Mouse (Mus musculus) T-helper 1 cell (primary cell): ENCODE results near the gene Il22ra1.

Experiments used
- in situ Hi-C: fragments of 300-600 bp; cut with MboI, MseI; formaldehyde crosslinking; loops from one replicate; pipeline ENCODE4 v1.15.1; 2025; ENCODE audit warnings: high pct_unique_total_duplicates

Il22ra1 gene

GRCm38 (mm10) chr4:135733901-135734300, 5.9 kb downstream of the Il22ra1 start:
- in situ Hi-C loops = no loop called here

GRCm38 (mm10) chr4:135736903-135737302, 8.9 kb downstream of the Il22ra1 start:
- in situ Hi-C loops = no loop called here

- in situ Hi-C loops = no loop called here
These were observed 10.3 kb downstream of the Il22ra1 start for GRCm38 (mm10) chr4:135738237-135738636.

- in situ Hi-C loops = no loop called here
These were observed 11.2 kb downstream of the Il22ra1 start for GRCm38 (mm10) chr4:135739148-135739547.

GRCm38 (mm10) chr4:135739672-135740071, 11.7 kb downstream of the Il22ra1 start:
- in situ Hi-C loops = no loop called here

GRCm38 (mm10) chr4:135743520-135743919, 15.5 kb downstream of the Il22ra1 start:
- in situ Hi-C loops = no loop called here

GRCm38 (mm10) chr4:135744726-135745448, 16.9 kb downstream of the Il22ra1 start:
- in situ Hi-C loops = no loop called here

GRCm38 (mm10) chr4:135745613-135746012, 17.6 kb downstream of the Il22ra1 start:
- in situ Hi-C loops = no loop called here

GRCm38 (mm10) chr4:135750896-135751295, 22.9 kb downstream of the Il22ra1 start:
- in situ Hi-C loops = no loop called here

GRCm38 (mm10) chr4:135752106-135752778, 24.3 kb downstream of the Il22ra1 start:
- in situ Hi-C loops = no loop called here

- in situ Hi-C loops = no loop called here
These were observed 24.8 kb downstream of the Il22ra1 start for GRCm38 (mm10) chr4:135752779-135753164.

- in situ Hi-C loops = no loop called here
These were observed 30.4 kb downstream of the Il22ra1 start for GRCm38 (mm10) chr4:135758331-135758730.

GRCm38 (mm10) chr4:135758825-135759224, 30.9 kb downstream of the Il22ra1 start:
- in situ Hi-C loops = no loop called here

GRCm38 (mm10) chr4:135759356-135759976, 31.5 kb downstream of the Il22ra1 start, which contains the start of gene Myom3:
Gene Myom3 (plus strand): TSS chr4:135759715.
- in situ Hi-C loops = no loop called here

- in situ Hi-C loops = no loop called here
These were observed 33.1 kb downstream of the Il22ra1 start for GRCm38 (mm10) chr4:135761048-135761447.

- in situ Hi-C loops = no loop called here
These were observed 33.6 kb downstream of the Il22ra1 start for GRCm38 (mm10) chr4:135761569-135761968.

GRCm38 (mm10) chr4:135762251-135762906, 34.4 kb downstream of the Il22ra1 start:
- in situ Hi-C loops = no loop called here

- in situ Hi-C loops = no loop called here
These were observed 36.7 kb downstream of the Il22ra1 start for GRCm38 (mm10) chr4:135764700-135765099.

GRCm38 (mm10) chr4:135765707-135766106, 37.7 kb downstream of the Il22ra1 start:
- in situ Hi-C loops = no loop called here

- in situ Hi-C loops = no loop called here
These were observed 39.0 kb downstream of the Il22ra1 start for GRCm38 (mm10) chr4:135766976-135767375.

GRCm38 (mm10) chr4:135768572-135769526, 40.9 kb downstream of the Il22ra1 start:
- in situ Hi-C loops = no loop called here
